Mouse (Mus musculus) thymus, adult 2 months (tissue): ENCODE data around the gene Ccdc88c. TPM values are rescaled to one million over a fixed set of nuclear protein-coding genes. Genes with fewer than 3 reads are reported as not detected.

Experiments used
- DNase-seq: peaks from one replicate; pipeline ENCODE4 v3.0.0; 2021
- H3K27ac ChIP-seq: fragments of 200-500 bp; 2 replicates; pipeline ENCODE4 v1.5.1; 2012; ENCODE audit warnings: low read length, control low read depth; ENCODE audit not compliant: control insufficient read depth, insufficient read depth
- H3K27me3 ChIP-seq: fragments of 200-500 bp; 2 replicates; pipeline ENCODE4 v1.6.1; 2012; ENCODE audit warnings: mild to moderate bottlenecking, low read length, moderate library complexity, mixed read lengths; ENCODE audit not compliant: control insufficient read depth, insufficient read depth
- H3K36me3 ChIP-seq: fragments of 200-500 bp; 2 replicates; pipeline ENCODE4 v1.6.1; 2012; ENCODE audit warnings: mild to moderate bottlenecking, low read length, moderate library complexity; ENCODE audit not compliant: control insufficient read depth, insufficient read depth
- H3K4me1 ChIP-seq: fragments of 200-500 bp; replicated peaks from 2 replicates; pipeline ENCODE4 v1.6.1; 2012; ENCODE audit warnings: low read length; ENCODE audit not compliant: control insufficient read depth, insufficient read depth
- H3K4me3 ChIP-seq: fragments of 200-500 bp; 2 replicates; pipeline ENCODE4 v1.5.1; 2012; ENCODE audit warnings: mild to moderate bottlenecking, low read length, control low read depth, moderate library complexity; ENCODE audit not compliant: control insufficient read depth, insufficient read depth
- CTCF ChIP-seq: fragments of 200-500 bp; IDR thresholded peaks from 2 replicates; pipeline ENCODE4 v1.5.1; 2012; ENCODE audit warnings: mild to moderate bottlenecking, control low read depth, low read length, moderate library complexity, borderline replicate concordance; ENCODE audit not compliant: control insufficient read depth, poor library complexity, insufficient read depth; ENCODE audit errors: extremely low read depth
- POLR2A ChIP-seq: fragments of 200-500 bp; IDR thresholded peaks from 2 replicates; pipeline ENCODE4 v1.6.1; 2012; ENCODE audit warnings: mild to moderate bottlenecking, low read length, control low read depth, moderate library complexity; ENCODE audit not compliant: control insufficient read depth, poor library complexity, insufficient read depth; ENCODE audit errors: extremely low read depth
- WGBS: fragments of 180-500 bp; shearing (Covaris S2); methylation state at CpG from one replicate; pipeline ENCODE4 v1.1.7; 2018; 5-methylcytosine and 5-hydroxymethylcytosine counted together
- polyA plus RNA-seq: library from polyadenylated mRNA; depleted of rRNA; stranded (reverse); fragments of >200 nt; gene quantifications from 2 replicates; pipeline ENCODE4 v1.2.3, GENCODE M21; 2012

Ccdc88c gene
- polyA plus RNA-seq, 1 experiment: 75.0 TPM

GRCm38 (mm10) chr12:101028247-101028953 lies 456 bp downstream of the Ccdc88c start:
- no peaks in the 10 kb centered on the region for H3K36me3 ChIP-seq
- H3K27ac ChIP-seq: peak overlapping the region; percentile 71
- peaks cover 27% of the 10 kb centered on the region for H3K4me1 ChIP-seq
- under 1% methylated on average over 67 of the region's 67 CpGs for WGBS
- TF ChIP-seq CTCF: peak; percentile 63; the same call in 1 of the 2 replicates
- peak; percentile 76 for TF ChIP-seq POLR2A
- peak overlapping the region; percentile 85 for H3K4me3 ChIP-seq
- peak; percentile 67 for DNase-seq
- no peaks in the 10 kb centered on the region for H3K27me3 ChIP-seq

- peaks cover 32% of the 10 kb centered on the region for H3K4me1 ChIP-seq
- H3K36me3 ChIP-seq: no peaks in the 10 kb centered on the region
- DNase-seq: peak; percentile 62
- H3K27ac ChIP-seq: peak overlapping the region; percentile 71
- no peaks in the 10 kb centered on the region for H3K27me3 ChIP-seq
- WGBS: 4% methylated on average over 19 of the region's 19 CpGs
- peak overlapping the region; percentile 85 for H3K4me3 ChIP-seq
- TF ChIP-seq CTCF: no peak
- TF ChIP-seq POLR2A: no peak
These were observed 1.2 kb downstream of the Ccdc88c start for GRCm38 (mm10) chr12:101027451-101028246.

- no peaks in the 10 kb centered on the region for H3K36me3 ChIP-seq
- peak overlapping the region; percentile 14 for H3K4me3 ChIP-seq
- no peak for DNase-seq
- peaks cover 32% of the 10 kb centered on the region for H3K4me1 ChIP-seq
- peak overlapping the region; percentile 12; the same call in 1 of the 2 replicates for H3K27ac ChIP-seq
- TF ChIP-seq POLR2A (no peak), CTCF (no peak)
- no peaks in the 10 kb centered on the region for H3K27me3 ChIP-seq
- WGBS: 63% methylated on average over 14 of the region's 14 CpGs
These were observed 1.9 kb downstream of the Ccdc88c start for GRCm38 (mm10) chr12:101026946-101027345.

GRCm38 (mm10) chr12:101026518-101026917 lies 2.3 kb downstream of the Ccdc88c start:
- WGBS: 59% methylated on average over 7 of the region's 7 CpGs
- no peak for DNase-seq
- no peak overlapping the region for H3K27ac ChIP-seq

GRCm38 (mm10) chr12:101026025-101026424 lies 2.8 kb downstream of the Ccdc88c start:
- TF ChIP-seq CTCF (no peak), POLR2A (no peak)
- Histone ChIP-seq H3K36me3 (no peaks in the 10 kb centered on the region), H3K27ac (no peak overlapping the region), H3K4me1 (peaks cover 32% of the 10 kb centered on the region), H3K4me3 (no peak overlapping the region), H3K27me3 (no peaks in the 10 kb centered on the region)
- no peak for DNase-seq
- 64% methylated on average over 4 of the region's 4 CpGs for WGBS

More at GRCm38 (mm10) chr12:101026518-101026917, 2.3 kb downstream of the Ccdc88c start:
- peaks cover 32% of the 10 kb centered on the region for H3K4me1 ChIP-seq
- H3K4me3 ChIP-seq: no peak overlapping the region; the same call in 1 of the 2 replicates
- H3K27me3 ChIP-seq: no peaks in the 10 kb centered on the region
- no peaks in the 10 kb centered on the region for H3K36me3 ChIP-seq
- TF ChIP-seq CTCF (no peak), POLR2A (no peak)

GRCm38 (mm10) chr12:101025379-101025778 lies 3.5 kb downstream of the Ccdc88c start:
- WGBS: 72% methylated on average over 7 of the region's 7 CpGs
- H3K4me1 ChIP-seq: peaks cover 36% of the 10 kb centered on the region
- no peak for TF ChIP-seq POLR2A
- no peak for TF ChIP-seq CTCF
- H3K4me3 ChIP-seq: no peak overlapping the region
- no peak for DNase-seq
- no peaks in the 10 kb centered on the region for H3K36me3 ChIP-seq
- no peaks in the 10 kb centered on the region for H3K27me3 ChIP-seq
- no peak overlapping the region for H3K27ac ChIP-seq
